Mouse (Mus musculus) G1E (cell line): ENCODE results near the gene Nfx1. TPM values are rescaled to one million over a fixed set of nuclear protein-coding genes. Genes with fewer than 3 reads are reported as not detected.

ENCODE experiments used
- ATAC-seq: 2 replicates; pipeline ENCODE4 v1.8.0; 2016; ENCODE audit warnings: mild to moderate bottlenecking; ENCODE audit not compliant: insufficient number of reproducible peaks, poor library complexity, low FRiP score, severe bottlenecking; ENCODE audit errors: extremely low read depth
- DNase-seq: peaks from one replicate; pipeline ENCODE4 v3.0.0; 2012; ENCODE audit warnings: low spot score
- H3K27me3 ChIP-seq: 2 replicates; pipeline ENCODE4 v1.6.1; 2012; ENCODE audit warnings: mild to moderate bottlenecking, low read length, inconsistent platforms; ENCODE audit not compliant: insufficient read depth
- H3K36me3 ChIP-seq: replicated peaks from 2 replicates; pipeline ENCODE3; 2012; ENCODE audit warnings: mild to moderate bottlenecking, inconsistent platforms
- H3K4me1 ChIP-seq: 2 replicates; pipeline ENCODE4 v1.6.1; 2012; ENCODE audit warnings: low read depth, low read length, inconsistent platforms, mixed read lengths; ENCODE audit not compliant: insufficient read depth
- H3K4me3 ChIP-seq: 2 replicates; pipeline ENCODE4 v1.5.1; 2012; ENCODE audit warnings: low read depth, mild to moderate bottlenecking, inconsistent platforms, low read length, moderate library complexity, mixed read lengths
- H3K9me3 ChIP-seq: replicated peaks from 2 replicates; pipeline ENCODE4 v1.6.1; 2012; ENCODE audit warnings: inconsistent platforms
- CTCF ChIP-seq: IDR thresholded peaks from 2 replicates; pipeline ENCODE4 v1.5.1; 2012; ENCODE audit warnings: low read depth, low read length, inconsistent platforms, mixed read lengths
- GATA1 ChIP-seq: IDR thresholded peaks from 2 replicates; pipeline ENCODE4 v1.6.1; 2012; ENCODE audit warnings: borderline replicate concordance, low read length, inconsistent platforms, mixed read lengths
- GATA2 ChIP-seq: IDR thresholded peaks from 2 replicates; pipeline ENCODE4 v1.6.1; 2012; ENCODE audit warnings: low read depth, low read length, inconsistent platforms, borderline replicate concordance
- POLR2AphosphoS5 ChIP-seq: IDR thresholded peaks from 2 replicates; pipeline ENCODE4 v1.6.1; 2012; ENCODE audit warnings: low read depth, low read length, inconsistent platforms; ENCODE audit not compliant: insufficient replicate concordance
- TAL1 ChIP-seq: conservative IDR thresholded peaks from 2 replicates; pipeline ENCODE4 v1.6.1; 2012; ENCODE audit warnings: low read depth, low read length, inconsistent platforms, mixed read lengths
- polyA plus RNA-seq: library from polyadenylated mRNA; stranded (reverse); fragments of >175 nt; gene quantifications from 2 replicates; pipeline ENCODE4 v1.2.3, GENCODE M21; 2012
- total RNA-seq, 2 experiments: library from RNA; stranded (forward) in 1 of 2; stranded (reverse) in 1 of 2; fragments of 200-1000 nt in 1 of 2; fragments of >200 nt in 1 of 2; fragmentation: Nextera tagmentation in 1 of 2; gene quantifications; 2 replicates each; pipeline ENCODE4 v1.2.3; 2014 to 2017

Nfx1 gene
- total and polyA plus RNA-seq, 3 experiments: 49.1 to 152 (median 135) TPM

DNA sequence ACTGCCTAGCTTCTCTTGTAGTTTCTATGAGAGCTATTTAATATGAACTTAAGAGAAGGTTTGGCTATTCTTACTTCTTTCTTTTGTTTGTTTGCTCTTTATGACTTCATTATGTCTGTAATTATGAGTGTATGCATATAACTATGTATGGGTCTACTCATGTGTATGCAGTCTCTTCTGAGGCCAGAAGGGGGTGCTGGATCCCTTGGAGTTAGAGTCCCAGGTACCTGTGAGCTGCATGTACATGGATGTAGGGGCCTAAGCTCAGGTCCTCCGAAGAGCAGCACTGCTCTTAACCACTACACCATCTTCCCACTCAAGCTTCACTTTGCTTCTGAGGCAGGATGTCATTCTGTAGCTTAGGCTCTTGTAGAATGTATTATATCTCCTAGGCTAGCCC, 17.2 kb upstream of the Nfx1 start:
- H3K27me3 ChIP-seq: no peaks in the 10 kb centered on the region
- TF ChIP-seq CTCF (peak; percentile 44; the same call in 1 of the 2 replicates), POLR2AphosphoS5 (no peak)
- peaks cover 83% of the 10 kb centered on the region for H3K36me3 ChIP-seq
- ATAC-seq: no peak
- DNase-seq: no peak
- no peak overlapping the region for H3K4me3 ChIP-seq
- peaks cover 20% of the 10 kb centered on the region for H3K4me1 ChIP-seq
- no peaks in the 10 kb centered on the region for H3K9me3 ChIP-seq

DNA sequence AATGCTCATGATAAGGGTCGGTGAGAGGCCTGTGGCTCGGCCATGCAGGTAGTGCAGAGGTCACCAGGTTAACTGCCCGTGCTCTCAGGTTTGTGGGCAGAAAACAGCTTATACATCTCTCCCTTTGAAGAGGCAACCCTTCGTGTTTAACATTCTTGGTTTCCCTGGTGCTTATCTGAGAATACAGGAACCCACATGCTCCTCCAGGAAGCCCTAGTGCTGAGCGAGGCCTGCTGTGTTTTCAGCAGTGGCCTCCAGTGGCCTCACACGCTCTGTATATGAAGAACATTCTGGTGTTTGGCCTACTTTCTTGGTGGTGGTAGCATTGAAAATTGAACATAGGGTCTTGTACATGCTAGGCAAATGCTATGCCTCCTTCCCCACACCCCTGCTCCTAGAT, 14.8 kb upstream of the Nfx1 start:
- no peak overlapping the region for H3K4me3 ChIP-seq
- no peak for ATAC-seq
- peaks cover 93% of the 10 kb centered on the region for H3K36me3 ChIP-seq
- DNase-seq: no peak
- TF ChIP-seq POLR2AphosphoS5 (no peak), CTCF (no peak), TAL1 (no peak), GATA1 (no peak), GATA2 (no peak)
- H3K9me3 ChIP-seq: no peaks in the 10 kb centered on the region
- peaks cover 3% of the 10 kb centered on the region; the same call in 1 of the 2 replicates for H3K4me1 ChIP-seq
- no peaks in the 10 kb centered on the region for H3K27me3 ChIP-seq

DNA sequence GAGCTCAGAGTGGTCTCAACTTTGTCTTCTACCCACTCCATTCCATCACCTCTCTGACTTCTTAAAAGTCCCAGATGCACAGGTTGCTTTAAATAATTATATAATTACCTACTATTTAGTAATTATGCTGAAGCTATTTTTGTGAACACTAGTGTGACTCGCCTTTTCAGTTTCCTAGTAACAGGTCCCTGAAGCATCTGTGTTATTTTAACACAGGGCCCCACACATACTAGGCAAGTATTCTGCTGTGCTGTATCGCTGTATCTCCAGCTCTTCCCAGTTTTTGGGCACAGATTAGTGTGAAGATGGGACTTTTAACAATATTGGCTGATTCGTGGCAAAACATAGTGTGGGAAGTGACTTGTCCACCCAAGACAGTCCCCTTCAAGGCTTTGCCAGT, 7.2 kb upstream of the Nfx1 start:
- DNase-seq: no peak
- Histone ChIP-seq H3K36me3 (peaks cover 90% of the 10 kb centered on the region), H3K4me1 (no peaks in the 10 kb centered on the region; the same call in 1 of the 2 replicates), H3K27me3 (no peaks in the 10 kb centered on the region), H3K4me3 (no peak overlapping the region), H3K9me3 (no peaks in the 10 kb centered on the region)
- no peak for ATAC-seq
- TF ChIP-seq TAL1: no peak
- no peak for TF ChIP-seq GATA2
- no peak for TF ChIP-seq CTCF
- no peak for TF ChIP-seq POLR2AphosphoS5
- TF ChIP-seq GATA1: no peak

DNA sequence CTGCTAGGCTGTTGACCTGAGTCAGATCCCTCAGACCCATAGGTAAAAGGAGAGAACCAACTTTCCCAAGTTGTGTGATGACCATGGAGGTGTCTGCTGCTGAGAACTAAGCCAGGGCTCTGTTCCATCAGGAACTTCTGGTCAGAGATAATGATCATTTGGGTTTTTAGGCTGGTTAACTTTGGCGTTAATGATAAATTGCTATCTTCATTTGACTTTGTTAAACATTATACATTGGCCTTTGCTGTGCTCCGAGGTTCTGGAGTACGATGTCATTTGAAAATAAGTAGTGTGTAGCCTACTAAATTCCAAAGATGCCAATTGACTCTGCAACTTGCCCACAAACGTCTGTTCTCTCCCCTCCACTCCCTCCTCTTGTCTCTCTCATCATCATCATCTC, 1.5 kb upstream of the Nfx1 start:
- no peak for TF ChIP-seq TAL1
- TF ChIP-seq GATA1: no peak
- TF ChIP-seq GATA2: no peak
- no peak for TF ChIP-seq CTCF
- TF ChIP-seq POLR2AphosphoS5: no peak
- Histone ChIP-seq H3K9me3 (no peaks in the 10 kb centered on the region), H3K27me3 (no peaks in the 10 kb centered on the region), H3K4me1 (peaks cover 34% of the 10 kb centered on the region), H3K36me3 (peaks cover 65% of the 10 kb centered on the region), H3K4me3 (no peak overlapping the region)
- DNase-seq: no peak
- ATAC-seq: no peak

DNA sequence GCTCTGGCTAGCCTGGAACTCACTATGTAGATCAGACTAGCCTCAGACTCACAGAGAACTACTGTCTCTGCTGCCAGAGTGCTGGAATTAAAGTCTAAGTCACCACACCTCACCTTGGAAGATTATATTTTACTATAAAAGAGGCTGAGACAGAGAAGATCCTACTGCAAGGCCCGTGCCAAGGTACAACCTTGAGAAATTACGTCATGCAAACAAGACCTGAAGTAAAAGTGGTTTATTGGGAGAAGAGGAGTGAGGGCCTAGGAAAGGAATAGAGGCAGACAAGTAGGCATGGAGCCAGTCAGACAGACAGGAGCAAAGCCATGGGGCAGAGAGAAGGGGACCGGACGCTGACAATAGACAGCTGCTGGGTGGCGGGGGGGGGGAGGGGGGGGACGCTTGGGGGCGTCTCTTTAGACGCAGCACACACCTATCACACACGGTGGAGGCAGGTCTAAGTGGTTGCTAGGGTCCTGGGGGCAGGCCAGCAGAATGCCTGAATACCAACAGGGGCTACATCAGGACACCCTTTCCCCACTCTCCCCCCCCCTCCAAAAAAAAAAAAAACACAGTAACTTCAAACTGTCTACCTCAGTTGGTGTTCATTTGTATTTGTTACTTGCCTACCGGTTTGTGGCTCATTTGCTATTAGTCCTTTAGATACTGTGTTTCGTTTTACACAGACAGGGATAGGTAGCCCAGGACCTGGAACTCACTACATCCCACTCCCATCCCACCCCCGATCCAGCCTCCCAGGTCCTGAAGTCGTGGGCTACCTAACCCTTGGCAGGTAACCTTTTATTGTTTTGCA, 720 bp upstream of the Nfx1 start:
- Histone ChIP-seq H3K9me3 (no peaks in the 10 kb centered on the region), H3K4me1 (peaks cover 39% of the 10 kb centered on the region), H3K36me3 (peaks cover 64% of the 10 kb centered on the region), H3K4me3 (peak overlapping the region; percentile 99), H3K27me3 (no peaks in the 10 kb centered on the region)
- no peak for ATAC-seq
- DNase-seq: peak; percentile 14
- TF ChIP-seq TAL1 (no peak), CTCF (no peak), GATA2 (no peak), GATA1 (no peak), POLR2AphosphoS5 (no peak)

DNA sequence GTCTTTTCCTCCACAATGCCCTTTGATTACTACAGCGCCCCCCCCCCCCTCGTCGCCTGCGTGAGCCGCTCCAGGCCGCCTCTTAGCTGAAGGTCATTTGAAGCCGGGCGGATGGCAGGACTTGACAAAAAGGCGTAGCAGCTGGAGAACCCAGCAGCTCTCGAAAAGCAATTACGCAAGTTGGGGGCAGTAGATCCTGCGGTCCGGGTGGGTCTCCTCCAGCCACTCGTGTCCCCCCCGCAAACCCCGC, 189 bp upstream of the Nfx1 start:
- peaks cover 43% of the 10 kb centered on the region for H3K4me1 ChIP-seq
- no peak for DNase-seq
- H3K27me3 ChIP-seq: no peaks in the 10 kb centered on the region
- H3K4me3 ChIP-seq: peak overlapping the region; percentile 99
- H3K36me3 ChIP-seq: peaks cover 64% of the 10 kb centered on the region
- no peaks in the 10 kb centered on the region for H3K9me3 ChIP-seq
- TF ChIP-seq TAL1: no peak
- TF ChIP-seq CTCF: no peak
- TF ChIP-seq GATA1: no peak
- no peak for TF ChIP-seq GATA2
- TF ChIP-seq POLR2AphosphoS5: no peak
- peak; percentile 11; the same call in 1 of the 2 replicates for ATAC-seq
